ENCODE assay signal across 16 mouse cellular contexts in genomic region chr16:30733478-30733877, GRCm38 (mm10).
DNase-seq lines count a peak whose midpoint lies in the region; ATAC-seq and TF ChIP-seq lines count a peak whose summit lies in the region.
"Had no signal": no experiment of that assay in that cellular context is flagged by ENCODE, and none has a peak within 500 bp of the region (broad histone marks: within the 10 kb centered on the region; RNA-seq: fewer than 3 reads in every experiment).

No protein-coding gene starts in this region.

- no peak overlapping the region for H3K4me3 ChIP-seq in forebrain, embryonic 11.5 days (ENCODE audit: low read depth, low read length)
- no peak overlapping the region for H3K4me3 ChIP-seq in forebrain, postnatal 0 days (ENCODE audit: low read depth, low read length)
- H3K4me3 ChIP-seq in hindbrain, embryonic 10.5 days = no peak overlapping the region
- H3K4me3 ChIP-seq in hindbrain, embryonic 16.5 days (ENCODE audit: low read length) = no peak overlapping the region
- H3K4me3 ChIP-seq: hindbrain, embryonic 12.5 days; midbrain, embryonic 15.5 days had no signal

- no peaks in the 10 kb centered on the region for H3K9me3 ChIP-seq in forebrain, embryonic 11.5 days (ENCODE audit: control insufficient read depth, low read length)
- H3K9me3 ChIP-seq in forebrain, postnatal 0 days (ENCODE audit: low read length) = no peaks in the 10 kb centered on the region
- H3K9me3 ChIP-seq in hindbrain, embryonic 10.5 days = no peaks in the 10 kb centered on the region
- H3K9me3 ChIP-seq in hindbrain, embryonic 16.5 days (ENCODE audit: control insufficient read depth, low read length) = no peaks in the 10 kb centered on the region
- H3K9me3 ChIP-seq: hindbrain, embryonic 12.5 days; midbrain, embryonic 15.5 days had no signal

- no peak overlapping the region for H3K4me2 ChIP-seq in forebrain, embryonic 11.5 days (ENCODE audit: low read depth, low read length, severe bottlenecking)
- no peak overlapping the region for H3K4me2 ChIP-seq in forebrain, postnatal 0 days (ENCODE audit: low read depth)
- H3K4me2 ChIP-seq in hindbrain, embryonic 16.5 days (ENCODE audit: low read length) = no peak overlapping the region
- H3K4me2 ChIP-seq: hindbrain, embryonic 12.5 days; midbrain, embryonic 15.5 days had no signal

- H3K27me3 ChIP-seq in forebrain, embryonic 11.5 days (ENCODE audit: control insufficient read depth, insufficient read depth, low read length) = no peaks in the 10 kb centered on the region
- H3K27me3 ChIP-seq in forebrain, postnatal 0 days (ENCODE audit: insufficient read depth, low read length) = no peaks in the 10 kb centered on the region
- no peaks in the 10 kb centered on the region for H3K27me3 ChIP-seq in hindbrain, embryonic 10.5 days (ENCODE audit: insufficient read depth, poor library complexity, severe bottlenecking)
- no peaks in the 10 kb centered on the region for H3K27me3 ChIP-seq in hindbrain, embryonic 16.5 days (replicated peaks; ENCODE audit: control insufficient read depth, insufficient read depth, low read length)
- H3K27me3 ChIP-seq: hindbrain, embryonic 12.5 days; midbrain, embryonic 15.5 days had no signal

- no peaks in the 10 kb centered on the region for H3K36me3 ChIP-seq in forebrain, embryonic 11.5 days (ENCODE audit: control insufficient read depth, insufficient read depth, low read length)
- no peaks in the 10 kb centered on the region for H3K36me3 ChIP-seq in forebrain, postnatal 0 days (ENCODE audit: insufficient read depth)
- no peaks in the 10 kb centered on the region for H3K36me3 ChIP-seq in hindbrain, embryonic 10.5 days
- no peaks in the 10 kb centered on the region for H3K36me3 ChIP-seq in hindbrain, embryonic 16.5 days (ENCODE audit: control insufficient read depth, insufficient read depth, low read length)
- H3K36me3 ChIP-seq: hindbrain, embryonic 12.5 days; midbrain, embryonic 15.5 days had no signal

- peak; percentile 49 for DNase-seq in forebrain, embryonic 11.5 days (ENCODE audit: low spot score)
- DNase-seq in forebrain, postnatal 0 days = no peak
- peak; percentile 61 for DNase-seq in hindbrain, embryonic 10.5 days (ENCODE audit: low spot score)
- DNase-seq in R1 (ENCODE audit: low read depth, low spot score) = peak; percentile 67
- peak; percentile 67 for DNase-seq in forelimb bud, embryonic 11.5 days (ENCODE audit: low read depth, low spot score)
- no peak for DNase-seq in layer of hippocampus, adult 18-20 months (ENCODE audit: low spot score in 2 of 2)
- DNase-seq in urinary bladder, postnatal 4 days (ENCODE audit: low spot score in 2 of 2) = no peak
- DNase-seq: cerebellum, adult 11 months; cerebellum, postnatal 25 days; layer of hippocampus, adult 9-11 months; liver; lung, adult 2 months had no signal

- no peak for TF ChIP-seq CTCF in forebrain, postnatal 0 days (IDR thresholded peaks at IDR 0.05; ENCODE audit: low read depth)

- no peak overlapping the region for H3K9ac ChIP-seq in forebrain, embryonic 11.5 days (ENCODE audit: low read length)
- H3K9ac ChIP-seq in forebrain, postnatal 0 days = no peak overlapping the region
- H3K9ac ChIP-seq in hindbrain, embryonic 16.5 days (ENCODE audit: low read depth, low read length) = no peak overlapping the region
- H3K9ac ChIP-seq: hindbrain, embryonic 12.5 days; midbrain, embryonic 15.5 days had no signal

- ATAC-seq in forebrain, embryonic 11.5 days (replicated peaks; ENCODE audit: low FRiP score) = no peak
- ATAC-seq in forebrain, postnatal 0 days = no peak
- ATAC-seq in hindbrain, embryonic 16.5 days = no peak
- ATAC-seq: intestine, embryonic 16.5 days; midbrain, embryonic 15.5 days had no signal

- 73% methylated on average over 11 of the region's 11 CpGs for WGBS in forebrain, embryonic 11.5 days
- WGBS in forebrain, postnatal 0 days = 76% methylated on average over 11 of the region's 11 CpGs
- WGBS in hindbrain, embryonic 10.5 days = 67% methylated on average over 11 of the region's 11 CpGs
- 80% methylated on average over 11 of the region's 11 CpGs for WGBS in hindbrain, embryonic 16.5 days

- no peaks in the 10 kb centered on the region for H3K4me1 ChIP-seq in forebrain, embryonic 11.5 days (replicated peaks; ENCODE audit: control insufficient read depth, insufficient read depth, low read length)
- no peaks in the 10 kb centered on the region for H3K4me1 ChIP-seq in forebrain, postnatal 0 days (ENCODE audit: insufficient read depth)
- H3K4me1 ChIP-seq in hindbrain, embryonic 10.5 days (replicated peaks) = peaks cover 45% of the 10 kb centered on the region
- peaks cover 7% of the 10 kb centered on the region; the same call in 1 of the 2 replicates for H3K4me1 ChIP-seq in hindbrain, embryonic 16.5 days (ENCODE audit: control insufficient read depth, insufficient read depth, low read depth, low read length)

- H3K27ac ChIP-seq in forebrain, embryonic 11.5 days (ENCODE audit: low read depth, low read length) = no peak overlapping the region
- no peak overlapping the region for H3K27ac ChIP-seq in forebrain, postnatal 0 days (ENCODE audit: low read depth, low read length)
- H3K27ac ChIP-seq in hindbrain, embryonic 10.5 days = peak overlapping the region; percentile 64
- no peak overlapping the region for H3K27ac ChIP-seq in hindbrain, embryonic 16.5 days (ENCODE audit: low read depth, low read length)
- H3K27ac ChIP-seq: hindbrain, embryonic 12.5 days; midbrain, embryonic 15.5 days had no signal

Comparison
In these comparisons a context has a peak if more than half of its experiments do, and no peak if none do; other contexts are left out.
1. DNase-seq: peak in forebrain, embryonic 11.5 days (single experiment), hindbrain, embryonic 10.5 days (single experiment), R1 (single experiment) and forelimb bud, embryonic 11.5 days (single experiment); none in forebrain, postnatal 0 days (single experiment), layer of hippocampus, adult 18-20 months (0 of 2) and urinary bladder, postnatal 4 days (0 of 2).